Mouse (Mus musculus): ENCODE results near the gene Sec61b. TPM values are rescaled to one million over a fixed set of nuclear protein-coding genes. Genes with fewer than 3 reads are reported as not detected.

Gene Sec61b
- total and polyA plus RNA-seq, 3 experiments, result 329 to 538 TPM; not detected in 1

GRCm38 (mm10) chr4:47480095-47480494 is 5.6 kb downstream of the Sec61b start:
- no peak overlapping the region for H3K4me3 ChIP-seq (ENCODE audit: control insufficient read depth in 1 of 2, insufficient read depth in 1 of 2, low read depth in 2 of 2, low read length in 2 of 2)
- no peak for DNase-seq (ENCODE audit: low read depth, low spot score)
- no peak overlapping the region for H3K27ac ChIP-seq (ENCODE audit: control insufficient read depth, low read depth, low read length)
- peaks cover 9 to 22% of the 10 kb centered on the region in 2 experiments for H3K36me3 ChIP-seq (ENCODE audit: control insufficient read depth in 1 of 2, insufficient read depth in 2 of 2, low read length in 2 of 2)
- no peak for TF ChIP-seq EP300 (IDR thresholded peaks at IDR 0.05; ENCODE audit: low read depth in 1 of 2, low read length in 2 of 2)
- TF ChIP-seq RCOR1 (IDR thresholded peaks at IDR 0.05; ENCODE audit: low read depth, low read length), result no peak
- H3K9me3 ChIP-seq (replicated peaks; ENCODE audit: insufficient read depth, low read length), result no peaks in the 10 kb centered on the region
- no peaks in the 10 kb centered on the region for H3K27me3 ChIP-seq (ENCODE audit: control insufficient read depth in 1 of 2, insufficient read depth in 2 of 2, low read length in 2 of 2)
- no peak overlapping the region for H3K9ac ChIP-seq (ENCODE audit: control insufficient read depth, low read depth, low read length, poor library complexity, severe bottlenecking)
- peaks cover 20% of the 10 kb centered on the region for H3K79me2 ChIP-seq (ENCODE audit: control insufficient read depth, insufficient read depth, low read length, poor library complexity)
- peaks cover 0 to 13% of the 10 kb centered on the region in 2 experiments; a peak in 2 of 4 replicates for H3K4me1 ChIP-seq (ENCODE audit: control insufficient read depth in 1 of 2, insufficient read depth in 2 of 2, low read length in 2 of 2)

DNA sequence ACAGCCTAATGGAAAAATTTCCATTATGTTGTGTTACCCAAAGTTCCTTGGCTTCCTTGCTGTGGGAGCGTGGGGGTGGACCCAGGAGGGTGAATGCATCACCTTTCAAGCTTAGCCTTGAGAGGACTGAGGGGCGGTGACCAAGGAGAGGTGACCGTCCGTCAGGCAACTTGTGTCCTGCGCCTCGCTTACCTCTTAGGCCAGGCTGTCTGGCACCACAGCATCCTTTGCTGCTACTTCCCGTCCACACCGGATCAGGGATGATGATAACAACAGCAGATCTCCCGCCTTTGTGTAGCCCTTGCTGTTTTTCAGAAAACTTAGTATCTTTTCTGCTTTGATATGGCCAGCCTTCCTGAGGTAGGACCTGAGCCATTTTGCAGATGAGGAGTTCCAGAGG is 6.1 kb downstream of the Sec61b start:
- Histone ChIP-seq H3K79me2 (ENCODE audit: control insufficient read depth, insufficient read depth, low read length, poor library complexity) (peaks cover 16% of the 10 kb centered on the region), H3K27ac (ENCODE audit: control insufficient read depth, low read depth, low read length) (no peak overlapping the region), H3K4me1 (ENCODE audit: control insufficient read depth in 1 of 2, insufficient read depth in 2 of 2, low read length in 2 of 2) (peaks cover 0 to 13% of the 10 kb centered on the region in 2 experiments; a peak in 2 of 4 replicates), H3K9me3 (replicated peaks; ENCODE audit: insufficient read depth, low read length) (no peaks in the 10 kb centered on the region), H3K4me3 (ENCODE audit: control insufficient read depth in 1 of 2, insufficient read depth in 1 of 2, low read depth in 2 of 2, low read length in 2 of 2) (no peak overlapping the region), H3K27me3 (ENCODE audit: control insufficient read depth in 1 of 2, insufficient read depth in 2 of 2, low read length in 2 of 2) (no peaks in the 10 kb centered on the region), H3K9ac (ENCODE audit: control insufficient read depth, low read depth, low read length, poor library complexity, severe bottlenecking) (no peak overlapping the region), H3K36me3 (ENCODE audit: control insufficient read depth in 1 of 2, insufficient read depth in 2 of 2, low read length in 2 of 2) (peaks cover 9 to 21% of the 10 kb centered on the region in 2 experiments)
- no peak for DNase-seq (ENCODE audit: low read depth, low spot score)
- no peak for TF ChIP-seq TBP (IDR thresholded peaks at IDR 0.05; ENCODE audit: low read depth, low read length)
- 0 out of 4 replicates have a peak, but pooled peaks of 1 of the 2 experiments have one; percentile 10 for TF ChIP-seq POLR2A (IDR thresholded peaks at IDR 0.05; ENCODE audit: control insufficient read depth in 1 of 2, insufficient read depth in 1 of 2, low read depth in 1 of 2, low read length in 2 of 2, poor library complexity in 1 of 2)

- Histone ChIP-seq H3K27me3 (ENCODE audit: control insufficient read depth in 1 of 2, insufficient read depth in 2 of 2, low read length in 2 of 2) (no peaks in the 10 kb centered on the region), H3K4me3 (ENCODE audit: control insufficient read depth in 1 of 2, insufficient read depth in 1 of 2, low read depth in 2 of 2, low read length in 2 of 2) (no peak overlapping the region), H3K36me3 (ENCODE audit: control insufficient read depth in 1 of 2, insufficient read depth in 2 of 2, low read length in 2 of 2) (no peaks in the 10 kb centered on the region), H3K4me1 (ENCODE audit: control insufficient read depth in 1 of 2, insufficient read depth in 2 of 2, low read length in 2 of 2) (peaks cover 0 to 10% of the 10 kb centered on the region in 2 experiments; a peak in 2 of 4 replicates), H3K9ac (ENCODE audit: control insufficient read depth, low read depth, low read length, poor library complexity, severe bottlenecking) (no peak overlapping the region), H3K27ac (ENCODE audit: control insufficient read depth, low read depth, low read length) (no peak overlapping the region), H3K9me3 (replicated peaks; ENCODE audit: insufficient read depth, low read length) (no peaks in the 10 kb centered on the region), H3K79me2 (ENCODE audit: control insufficient read depth, insufficient read depth, low read length, poor library complexity) (no peaks in the 10 kb centered on the region)
- no peak for DNase-seq (ENCODE audit: low read depth, low spot score)
- TF ChIP-seq HCFC1 (IDR thresholded peaks at IDR 0.05; ENCODE audit: low read depth, low read length), result no peak
- TF ChIP-seq MEF2A (IDR thresholded peaks at IDR 0.05; ENCODE audit: extremely low read depth, insufficient replicate concordance, low read depth, low read length, poor library complexity, severe bottlenecking), result no peak
- no peak for TF ChIP-seq USF2 (IDR thresholded peaks at IDR 0.05; ENCODE audit: borderline replicate concordance in 1 of 2, insufficient read depth in 1 of 2, low read depth in 1 of 2, low read length in 2 of 2)
- TF ChIP-seq TAL1 (IDR thresholded peaks at IDR 0.05; ENCODE audit: low read length), result no peak
- TF ChIP-seq NRF1 (IDR thresholded peaks at IDR 0.05; ENCODE audit: insufficient read depth, low read depth, low read length, poor library complexity, severe bottlenecking), result no peak
- TF ChIP-seq MYB (IDR thresholded peaks at IDR 0.05; ENCODE audit: low read depth, low read length), result no peak
- TF ChIP-seq POLR2A (IDR thresholded peaks at IDR 0.05; ENCODE audit: control insufficient read depth in 1 of 2, insufficient read depth in 1 of 2, low read depth in 1 of 2, low read length in 2 of 2, poor library complexity in 1 of 2), result no peak
- no peak for TF ChIP-seq ZNF384 (IDR thresholded peaks at IDR 0.05; ENCODE audit: low read depth, low read length)
- no peak for TF ChIP-seq ETS1 (IDR thresholded peaks at IDR 0.05; ENCODE audit: low read depth, low read length)
- TF ChIP-seq SMC3 (IDR thresholded peaks at IDR 0.05; ENCODE audit: low read depth, low read length), result no peak
- TF ChIP-seq MAZ (IDR thresholded peaks at IDR 0.05; ENCODE audit: low read depth, low read length), result no peak
- no peak for TF ChIP-seq MXI1 (IDR thresholded peaks at IDR 0.05; ENCODE audit: low read depth, low read length)
- TF ChIP-seq TCF12 (IDR thresholded peaks at IDR 0.05; ENCODE audit: low read depth, low read length), result no peak
- TF ChIP-seq EP300 (IDR thresholded peaks at IDR 0.05; ENCODE audit: low read depth in 1 of 2, low read length in 2 of 2), result no peak
- no peak for TF ChIP-seq ELF1 (IDR thresholded peaks at IDR 0.05; ENCODE audit: low read depth, low read length)
- TF ChIP-seq MAFK (IDR thresholded peaks at IDR 0.05; ENCODE audit: borderline replicate concordance, low read depth, low read length), result no peak
- no peak for TF ChIP-seq SIN3A (IDR thresholded peaks at IDR 0.05; ENCODE audit: low read length)
Observed at GRCm38 (mm10) chr4:47491243-47491642, 16.8 kb downstream of the Sec61b start.

Measured in MEL (cell line).